Mouse (Mus musculus) embryo, embryonic 11.5 days (tissue): ENCODE results near the gene Ubac2.
"Not testable (repeated sequence)": the region's sequence is repeated elsewhere in the genome, so short reads cannot be mapped to it uniquely, and the experiment has no call there.

Source experiments
- DNase-seq: peaks from one replicate; pipeline ENCODE4 v3.0.0-alpha.2; 2012; ENCODE audit warnings: low read depth, low spot score

The Ubac2 gene

DNA sequence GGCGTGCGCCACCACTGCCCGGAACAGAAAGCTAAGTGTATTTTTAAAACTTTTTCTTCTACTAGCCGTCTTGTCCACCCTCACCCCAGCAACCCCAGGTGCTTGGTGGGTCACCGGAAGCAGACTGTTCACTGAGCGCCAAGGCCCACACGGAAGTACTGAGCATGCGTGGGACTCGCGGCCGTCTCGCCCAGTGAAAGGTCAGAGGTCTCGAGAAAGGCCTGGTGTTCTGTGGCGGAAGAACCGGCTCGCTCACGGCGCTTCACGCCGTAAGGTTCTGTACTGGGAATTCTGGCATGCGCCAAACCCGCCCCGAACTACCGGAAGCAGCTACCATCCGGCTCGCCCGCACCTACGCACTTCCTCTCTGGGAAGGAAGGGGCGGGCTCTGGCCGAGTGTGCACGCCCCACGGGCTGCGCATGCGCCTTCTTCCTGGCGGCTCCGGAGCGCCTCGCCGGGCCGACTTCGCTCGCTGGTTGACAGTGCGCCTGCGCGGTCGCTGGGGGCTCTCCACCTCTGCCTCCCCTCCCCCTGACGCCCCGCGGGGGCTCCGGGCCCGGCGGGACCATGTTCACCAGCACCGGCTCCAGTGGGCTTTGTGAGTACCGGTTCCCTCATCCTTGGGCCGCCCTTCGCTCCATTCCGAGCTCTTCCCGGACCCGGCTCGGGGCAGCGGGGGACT is at the start of gene Ubac2:
TSS of gene Ubac2 (plus strand) at position 445 of the 683 bp plus-strand sequence.
- peak; percentile 97 for DNase-seq

DNA sequence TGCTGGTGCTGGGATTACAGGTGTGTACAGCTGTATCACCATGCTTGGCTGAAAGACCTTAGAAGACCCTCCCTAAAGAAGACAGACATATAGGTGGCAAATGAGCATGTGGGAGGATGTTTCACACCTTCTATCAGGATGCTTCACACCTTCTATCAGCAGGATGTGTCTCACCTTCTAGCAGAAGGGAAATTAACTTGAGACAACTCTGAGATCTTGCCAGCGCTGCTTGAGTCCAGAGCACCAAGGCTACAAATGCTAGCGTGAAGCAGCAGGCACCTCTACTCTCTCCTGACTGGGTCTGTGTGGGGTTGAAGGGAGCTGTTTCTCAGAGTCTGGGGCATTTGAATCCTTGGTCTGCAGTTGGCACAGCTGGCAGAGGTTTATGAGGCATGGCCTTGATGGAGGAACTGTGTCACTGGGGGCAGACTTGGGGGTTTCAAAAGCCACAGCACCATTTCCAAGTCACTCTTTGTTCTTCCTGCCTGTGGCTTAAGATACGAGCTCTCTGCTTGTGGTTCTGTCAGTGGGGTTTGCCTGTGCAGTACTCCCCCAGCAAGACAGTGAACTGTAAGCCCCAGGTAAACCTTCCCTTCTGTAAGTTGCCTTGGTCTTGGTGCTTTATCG is 48.5 kb upstream of the Ubac2 start:
- DNase-seq, result no peak

DNA sequence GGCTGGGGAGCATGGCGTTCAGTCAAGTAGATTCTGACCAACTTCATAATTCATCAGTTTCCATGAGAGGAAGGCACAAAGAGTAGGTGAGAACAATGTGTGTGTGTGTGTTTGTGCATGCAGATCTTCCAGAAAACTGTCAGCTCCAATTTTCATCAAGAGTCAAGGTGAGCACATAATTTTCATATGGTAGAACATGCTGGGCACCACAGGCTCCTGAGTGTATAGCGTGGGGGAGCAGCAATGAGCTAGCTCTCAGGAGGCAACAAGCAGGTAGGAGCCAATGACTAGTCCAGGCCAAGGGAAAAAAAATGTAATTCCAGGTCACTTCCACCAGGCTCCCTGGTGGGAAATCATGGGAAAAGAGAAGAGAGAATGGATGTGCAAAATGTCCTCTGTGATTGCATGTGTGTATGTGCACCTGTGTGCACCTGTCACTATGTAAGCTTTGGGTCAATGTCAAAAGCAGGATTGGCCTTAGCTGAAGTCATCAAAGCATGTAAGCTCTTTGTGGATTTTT is 45.4 kb upstream of the Ubac2 start:
- DNase-seq, result no peak

DNA sequence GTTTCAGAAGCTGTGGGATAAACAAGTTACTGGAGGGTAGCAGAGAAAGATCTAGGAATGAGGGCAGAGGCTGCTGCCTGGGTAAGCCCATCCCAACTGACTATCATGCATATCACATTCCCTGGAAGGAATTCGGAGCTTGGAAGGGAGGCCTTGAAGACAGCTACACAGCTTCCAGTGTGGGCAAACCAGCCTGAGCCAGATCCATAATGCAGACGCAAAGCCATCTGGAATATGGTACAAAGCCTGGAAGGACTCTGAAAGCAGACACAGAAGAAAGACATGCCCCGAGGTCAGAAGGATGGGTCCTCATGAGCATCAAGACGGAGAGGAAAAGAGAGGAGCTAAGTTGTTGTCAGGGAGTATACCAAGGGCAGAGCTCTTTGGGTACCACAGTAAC is 40.3 kb upstream of the Ubac2 start:
- no peak for DNase-seq

DNA sequence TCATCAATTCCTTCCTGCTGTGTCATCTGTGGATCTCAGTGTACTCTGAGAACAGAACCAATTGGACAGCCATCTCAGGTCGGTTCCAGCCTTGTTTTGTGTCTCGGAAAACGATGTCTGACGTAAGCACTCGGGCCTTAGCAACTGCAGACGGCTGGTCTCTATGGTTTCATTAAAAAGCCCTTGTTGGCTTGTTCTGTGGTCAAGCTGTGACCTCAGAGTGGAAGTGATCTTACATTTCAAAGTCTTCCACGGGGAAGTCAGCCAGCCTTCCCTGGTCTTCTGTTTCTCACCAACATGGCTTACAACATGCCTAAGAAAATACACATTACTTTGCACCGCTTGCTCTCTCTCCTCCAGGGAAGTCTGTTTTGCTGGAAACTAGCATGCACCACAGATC is 38.2 kb upstream of the Ubac2 start:
- no peak for DNase-seq

DNA sequence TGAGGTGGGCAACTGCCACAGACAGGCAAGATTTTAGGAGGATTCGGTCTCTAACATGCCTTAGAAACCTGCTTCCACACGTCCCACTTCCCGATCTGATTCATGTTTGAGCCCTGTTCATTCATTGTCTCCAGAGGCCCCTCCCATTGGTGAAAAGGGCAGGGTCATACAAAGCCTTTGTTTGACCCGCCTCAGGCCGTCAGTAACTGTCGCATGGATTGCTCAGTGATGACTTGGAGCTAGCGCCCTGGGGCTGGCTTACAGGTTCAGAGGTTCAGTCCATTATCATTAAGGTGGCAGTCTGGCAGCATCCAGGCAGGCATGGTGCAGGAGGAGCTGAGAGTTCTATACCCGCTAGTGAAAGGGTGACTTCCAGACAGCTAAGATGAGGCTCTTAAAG is 33.9 kb upstream of the Ubac2 start:
- no peak for DNase-seq

DNA sequence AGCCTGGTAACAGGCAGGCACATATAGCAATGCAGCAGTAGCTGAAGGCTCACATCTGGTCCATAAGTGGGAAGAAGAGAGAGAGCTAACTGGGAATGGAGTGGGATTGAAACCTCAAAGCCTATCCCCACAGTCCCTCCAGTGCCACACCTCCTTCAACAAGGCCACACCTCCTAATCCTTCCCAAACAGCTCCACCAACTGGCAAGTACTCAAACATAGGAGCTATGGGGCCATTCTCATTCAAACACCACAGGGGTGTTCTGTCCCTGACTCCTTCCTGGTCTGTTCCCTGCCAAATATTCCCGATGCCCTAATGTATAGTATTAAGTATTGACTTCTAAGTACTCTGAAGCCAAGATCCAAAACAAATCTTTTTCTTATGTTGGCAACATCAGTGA is 27.2 kb upstream of the Ubac2 start:
- DNase-seq, result no peak

DNA sequence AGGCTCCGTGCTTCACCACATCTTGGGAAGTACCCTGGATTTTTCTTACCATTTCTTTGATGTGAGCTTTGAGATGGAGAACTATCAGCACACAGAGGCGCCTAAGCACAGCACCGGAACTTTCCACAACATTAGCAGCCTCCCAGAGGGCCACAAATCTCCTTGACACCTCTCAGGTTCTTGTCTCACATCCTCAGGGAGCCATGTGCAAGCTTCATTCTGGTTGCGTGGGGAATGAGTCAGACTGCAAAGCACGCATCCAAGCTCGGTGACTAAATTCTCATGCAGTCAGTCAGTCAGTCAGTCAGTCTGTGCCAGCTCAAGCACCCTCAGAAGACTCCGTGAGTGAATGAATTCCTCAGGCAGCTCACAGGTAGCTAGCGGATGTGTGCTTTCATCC is 25.9 kb upstream of the Ubac2 start:
- no peak for DNase-seq

DNA sequence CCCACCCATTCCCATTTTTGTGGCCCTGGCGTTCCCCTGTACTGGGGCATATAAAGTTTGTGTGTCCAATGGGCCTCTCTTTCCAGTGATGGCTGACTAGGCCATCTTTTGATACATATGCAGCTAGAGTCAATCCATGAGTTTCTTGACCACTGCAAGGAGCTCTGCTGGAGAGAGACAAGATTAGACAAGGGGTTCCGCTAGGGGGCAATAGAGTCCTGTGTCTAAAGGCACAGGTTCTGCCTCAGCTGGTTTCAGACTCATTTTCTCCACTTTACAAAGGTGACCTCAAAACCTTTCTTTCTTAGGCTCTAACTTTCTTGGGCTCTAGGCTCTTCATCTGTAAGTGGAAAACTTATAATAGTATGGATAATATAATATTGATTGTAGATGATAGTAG is 13.3 kb upstream of the Ubac2 start:
- peak; percentile 53 for DNase-seq

DNA sequence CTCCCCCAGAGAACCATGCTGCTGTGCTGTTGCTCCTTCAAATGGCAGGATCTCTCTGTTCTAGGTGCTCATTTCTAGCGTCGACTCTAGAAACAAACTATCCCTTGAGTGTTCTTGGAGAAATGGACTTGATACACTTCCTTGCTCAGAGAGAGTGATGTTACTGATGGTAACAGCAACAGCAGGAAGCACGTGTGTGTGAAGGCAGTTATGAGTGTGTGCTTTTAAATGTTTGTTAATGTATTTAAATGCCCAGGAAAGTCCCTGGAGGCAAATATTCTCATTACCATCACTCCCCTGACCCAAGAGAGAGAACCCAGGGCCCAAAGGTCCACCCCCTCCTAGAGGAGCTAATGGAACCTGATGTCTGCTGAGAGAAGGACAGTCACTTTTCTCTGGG is 11.8 kb upstream of the Ubac2 start:
- no peak for DNase-seq

DNA sequence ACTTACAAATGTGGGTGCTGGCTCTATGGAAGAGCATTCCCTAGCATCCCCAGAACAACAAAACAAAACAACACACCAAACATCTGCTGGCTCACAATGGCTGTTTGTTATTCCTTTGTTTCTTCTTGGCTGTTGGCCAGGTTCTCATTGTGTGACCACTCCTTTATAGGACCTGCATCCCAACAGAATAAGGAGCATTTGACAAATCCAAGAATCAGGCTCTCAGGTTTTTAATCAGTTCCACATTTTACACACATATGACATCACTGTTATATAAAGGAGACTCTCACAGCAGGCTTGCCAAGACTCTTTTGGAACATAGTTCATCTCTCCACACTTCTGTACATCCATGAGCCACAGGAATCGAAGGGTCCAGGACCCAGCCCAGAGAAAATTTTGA is 9.3 kb upstream of the Ubac2 start:
- DNase-seq, result no peak

DNA sequence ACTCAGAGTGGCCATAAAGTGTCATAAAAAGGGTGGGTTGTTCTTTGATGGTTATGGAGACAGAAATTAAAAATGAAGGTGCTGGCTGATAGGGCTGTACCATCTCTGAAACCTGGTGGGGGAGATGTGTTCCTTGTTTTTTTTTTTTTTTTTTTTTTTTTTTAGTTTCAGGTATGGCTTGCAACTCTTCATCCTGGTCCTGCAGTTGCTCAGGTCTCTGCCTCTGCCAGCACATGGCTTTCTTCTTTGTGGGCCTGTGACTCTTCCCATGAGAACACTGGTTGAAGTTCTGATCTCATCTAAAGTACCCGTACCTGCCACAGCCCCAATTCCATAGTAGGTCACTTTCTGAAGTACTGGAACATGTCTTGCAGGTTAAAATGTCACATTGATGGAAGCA is 5.7 kb upstream of the Ubac2 start:
- DNase-seq, result no peak

DNA sequence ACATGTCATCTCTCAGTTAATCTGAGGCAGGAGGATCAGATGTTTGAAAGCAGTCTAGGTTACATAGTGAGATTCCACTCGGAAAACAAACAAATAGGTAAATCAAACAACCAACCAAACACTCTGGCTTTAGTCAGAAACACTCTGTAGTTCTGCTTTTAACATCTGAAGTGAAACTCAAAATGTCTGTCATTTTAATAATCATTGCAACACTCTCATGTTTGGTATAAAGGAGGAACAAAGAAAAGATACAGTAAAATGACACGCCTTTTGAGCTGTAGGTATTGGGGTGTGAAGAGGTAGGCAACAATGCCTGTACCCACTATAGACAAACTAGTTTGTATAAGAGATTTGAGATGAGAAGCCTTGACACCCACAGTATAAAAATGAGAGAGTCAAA is 5.2 kb upstream of the Ubac2 start:
- DNase-seq, result no peak

DNA sequence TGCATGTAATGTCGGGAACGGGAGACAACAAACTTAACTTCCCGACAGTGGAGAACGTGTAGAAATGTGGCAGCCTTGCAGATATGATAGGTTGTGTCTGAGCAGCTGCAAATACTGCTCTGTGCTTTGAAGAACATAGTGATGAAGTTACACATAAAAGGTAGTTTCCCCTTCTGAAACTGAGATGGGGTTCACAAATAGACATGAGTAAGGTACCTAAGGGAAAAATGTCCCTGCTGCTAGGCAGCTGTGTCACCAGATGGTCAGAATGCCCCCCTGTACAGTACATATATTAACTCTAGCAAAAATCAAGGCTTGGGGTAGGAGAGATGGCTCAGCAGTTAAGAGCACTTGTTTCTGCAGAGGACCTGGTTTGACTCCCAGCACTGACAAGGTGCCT is 4.8 kb upstream of the Ubac2 start:
- no peak for DNase-seq

DNA sequence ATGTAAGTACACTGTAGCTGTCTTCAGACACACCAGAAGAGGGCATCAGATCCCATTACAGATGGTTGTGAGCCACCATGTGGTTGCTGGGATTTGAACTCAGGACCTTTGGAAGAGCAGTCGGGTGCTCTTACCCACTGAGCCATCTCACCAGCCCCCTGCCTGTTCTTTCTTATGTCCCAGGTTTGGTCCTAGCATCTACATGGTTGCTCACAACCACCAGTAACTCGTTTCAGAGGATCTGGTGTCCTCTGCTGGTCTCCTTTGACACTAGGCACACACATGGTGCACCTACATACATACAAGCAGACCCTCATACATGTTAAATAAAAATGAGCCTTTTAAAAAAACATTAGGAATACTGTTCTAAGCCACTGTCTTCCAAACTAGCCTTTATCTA is 2.2 kb upstream of the Ubac2 start:
- not testable (repeated sequence) for DNase-seq

DNA sequence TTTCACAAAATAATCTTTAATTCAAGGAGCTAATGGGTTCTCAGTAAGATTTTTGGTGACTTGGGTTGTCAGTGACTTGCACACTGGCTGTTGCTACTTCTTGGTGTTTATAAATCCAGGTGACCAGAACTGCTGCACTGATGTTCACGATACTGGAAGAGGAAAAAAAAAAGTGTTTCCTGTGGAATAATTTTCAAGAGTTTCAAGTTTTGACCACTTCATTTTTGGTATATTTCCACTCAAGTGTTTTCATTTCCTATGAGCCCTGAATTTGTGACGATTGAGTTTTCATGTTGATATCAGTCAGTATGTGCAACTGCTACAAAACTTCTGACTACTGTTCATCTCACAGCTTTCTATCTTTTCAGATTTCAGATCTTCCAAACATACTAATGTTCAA is 1.6 kb upstream of the Ubac2 start:
- DNase-seq, result no peak

DNA sequence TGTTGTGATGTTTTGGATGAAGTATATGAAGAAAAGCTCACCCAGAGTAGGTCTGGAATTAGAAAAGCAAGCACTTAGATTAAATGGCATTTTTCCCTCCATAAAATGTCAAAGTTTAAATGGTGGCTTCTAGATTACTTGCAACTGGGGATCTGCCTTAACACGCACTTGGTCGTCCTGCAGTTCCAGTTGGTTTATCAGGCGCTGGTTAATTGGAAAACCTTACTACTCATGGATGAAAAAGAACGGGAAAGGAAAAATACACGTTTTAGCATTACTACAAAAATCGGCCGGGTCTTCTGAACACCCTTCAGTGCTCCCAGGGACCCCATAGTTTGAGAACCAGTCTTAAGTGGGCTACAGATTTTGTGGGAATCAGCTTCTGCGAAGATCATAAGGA is 780 bp upstream of the Ubac2 start:
- no peak for DNase-seq

DNA sequence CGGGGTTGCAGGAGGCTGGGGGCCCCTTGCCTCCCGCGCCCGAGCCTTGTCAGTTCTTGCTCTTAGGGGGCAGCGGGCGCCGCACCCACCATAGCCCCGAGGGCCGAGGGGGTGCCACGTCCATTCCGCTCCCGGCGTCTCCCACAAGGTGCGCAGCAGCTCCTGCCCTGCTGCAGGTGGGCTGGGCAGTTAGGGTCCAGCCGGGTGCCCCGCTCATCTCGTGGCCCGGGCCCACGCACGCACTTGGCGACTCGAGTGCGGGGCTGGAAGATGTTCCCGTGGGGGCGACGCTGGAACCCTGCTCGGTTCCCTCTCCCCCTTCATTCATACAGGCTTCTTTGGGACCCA is 413 bp downstream of the Ubac2 start:
- no peak for DNase-seq

DNA sequence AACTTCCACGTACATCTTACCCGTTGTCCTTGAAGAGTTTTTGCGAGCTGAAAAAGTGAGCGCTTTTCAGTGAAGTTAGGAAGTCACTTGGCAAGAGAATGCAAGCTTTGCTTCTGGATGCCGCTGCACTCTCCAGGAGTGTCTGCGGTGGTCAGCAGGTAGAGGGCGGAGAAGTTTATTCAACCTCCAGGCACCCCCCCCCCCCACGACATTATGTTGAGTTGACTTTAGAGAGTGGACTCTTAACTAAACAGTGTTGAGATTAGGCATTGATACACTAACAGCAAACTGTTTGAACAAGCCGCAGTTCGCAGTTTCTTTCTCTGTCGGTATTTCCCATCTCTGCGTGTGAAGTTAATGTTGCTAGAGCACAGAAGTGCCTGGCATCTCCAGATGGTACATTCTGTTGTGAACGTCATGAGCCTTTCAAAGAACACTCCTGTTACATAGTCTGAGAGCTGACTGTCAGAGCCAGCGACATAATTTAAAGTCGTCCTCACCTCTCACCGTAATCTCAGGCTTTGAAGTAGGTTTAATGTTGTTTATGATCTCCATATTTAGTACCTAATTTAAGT is 933 bp downstream of the Ubac2 start:
- DNase-seq, result no peak

DNA sequence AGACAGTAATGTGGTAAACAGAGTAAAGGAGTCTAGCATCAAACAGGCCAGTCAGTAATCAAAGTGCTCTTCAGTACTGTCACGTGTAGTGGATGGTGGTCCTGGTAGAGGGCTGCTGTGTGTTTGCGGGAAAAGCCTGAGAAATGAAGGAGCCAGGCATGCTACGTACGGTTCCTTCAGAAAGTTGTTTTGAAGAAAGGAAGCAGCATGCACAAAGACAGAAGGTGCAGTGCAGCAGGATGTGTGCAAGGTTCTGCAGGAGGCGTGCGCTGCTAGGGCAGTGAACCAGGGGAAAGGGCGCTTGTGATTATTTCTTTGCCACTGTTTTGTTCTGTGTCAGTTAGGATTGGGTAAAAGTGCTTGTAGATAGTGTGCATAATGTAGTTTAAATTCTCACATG is 2.8 kb downstream of the Ubac2 start:
- no peak for DNase-seq

DNA sequence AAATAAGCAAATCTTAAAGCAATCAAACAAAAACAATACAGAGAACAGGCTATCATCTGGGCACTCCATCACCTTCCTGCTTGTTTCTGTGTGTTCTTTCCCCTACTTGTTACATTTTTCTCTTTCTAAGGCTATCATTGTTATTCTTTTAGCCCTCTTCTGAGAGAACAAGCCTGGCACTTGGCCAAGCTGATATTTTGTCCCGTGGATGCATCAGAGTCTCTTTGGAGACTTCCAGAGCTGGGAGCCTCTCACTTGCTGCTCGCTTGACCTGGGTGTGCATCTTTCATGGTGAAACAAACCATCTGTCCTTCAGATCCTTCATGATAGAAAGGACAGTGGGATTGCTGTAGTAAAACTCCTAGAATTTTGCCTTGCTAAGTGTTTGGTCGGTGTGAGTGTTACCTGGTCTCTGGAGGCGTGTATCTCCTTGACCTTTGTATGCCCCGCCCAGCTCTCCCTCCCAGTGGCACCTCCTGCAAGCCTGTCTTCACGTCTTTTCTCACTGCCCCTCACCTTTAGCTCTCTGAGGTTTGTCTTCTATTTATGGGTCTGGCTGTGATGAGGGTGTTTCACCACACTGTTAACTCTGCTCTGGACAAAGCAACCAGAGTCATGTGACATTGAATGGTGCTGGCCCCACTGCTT is 5.9 kb downstream of the Ubac2 start:
- no peak for DNase-seq

DNA sequence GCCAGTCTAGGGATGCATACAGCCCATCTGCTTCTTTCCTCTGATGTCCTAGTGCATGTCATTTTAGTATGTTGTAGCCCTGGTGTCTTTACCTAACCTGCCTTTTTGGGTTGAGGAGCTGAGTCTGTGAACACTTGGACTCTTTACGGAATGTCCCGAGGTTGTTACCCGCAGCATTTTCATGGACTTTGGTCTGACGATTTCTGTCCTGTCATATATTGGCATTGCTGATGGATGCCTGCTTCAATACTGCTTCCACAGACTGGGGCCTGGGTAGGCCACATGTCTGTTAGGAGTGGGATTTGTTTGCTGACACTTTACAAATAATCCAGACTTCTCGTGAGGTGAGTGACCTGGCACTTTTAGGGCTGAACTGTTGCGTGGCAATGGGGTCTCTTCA is 15.3 kb downstream of the Ubac2 start:
- DNase-seq, result no peak
